Mouse (Mus musculus): ENCODE measurements around the gene Clcn1.

GRCm38 (mm10) chr6:42362074-42362473 is 75.6 kb downstream of the Clcn1 start:
- no peak for TF ChIP-seq ZNF384 (IDR thresholded peaks at IDR 0.05; ENCODE audit: low read depth, low read length)
- no peak for TF ChIP-seq CHD2 (IDR thresholded peaks at IDR 0.05; ENCODE audit: low read depth, low read length)

All from ES-E14 (cell line).